9 mouse cellular contexts compared by ENCODE assay signal in the genomic region with DNA sequence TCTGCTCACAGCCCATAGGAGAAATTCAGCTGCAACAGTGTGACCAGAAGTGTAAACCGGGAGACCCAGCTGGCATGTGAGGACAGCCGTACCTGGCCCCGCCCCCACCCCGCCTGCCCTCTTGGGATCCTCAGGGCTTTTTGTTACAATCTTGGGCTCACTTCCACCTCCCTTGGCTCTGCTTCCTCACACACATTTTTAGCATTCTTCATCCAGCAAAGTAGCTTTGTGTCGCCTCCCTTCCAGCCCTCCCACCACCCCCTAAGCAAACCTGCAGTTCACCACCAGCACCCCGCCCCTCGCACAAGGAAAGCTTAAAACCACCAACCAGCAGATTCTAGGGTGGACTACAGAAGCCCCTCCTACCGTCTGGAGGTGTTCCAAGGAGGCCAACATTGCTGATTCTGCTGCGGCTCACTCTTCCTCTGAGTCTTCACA.
DNase-seq lines count a peak whose midpoint lies in the region; ATAC-seq lines count a peak whose summit lies in the region.
"Had no signal": no experiment of that assay in that cellular context is flagged by ENCODE, and none has a peak within 500 bp of the region (broad histone marks: within the 10 kb centered on the region; RNA-seq: fewer than 3 reads in every experiment).

No protein-coding gene starts in this region.

- no peak overlapping the region for H3K4me3 ChIP-seq in limb, embryonic 13.5 days
- no peak overlapping the region for H3K4me3 ChIP-seq in stomach, embryonic 16.5 days (replicated peaks; ENCODE audit: low read length)
- H3K4me3 ChIP-seq: erythroblast, embryonic 14.5 days had no signal

- no peak overlapping the region for H3K9ac ChIP-seq in limb, embryonic 13.5 days
- H3K9ac ChIP-seq in stomach, embryonic 16.5 days (ENCODE audit: low read length) = peak overlapping the region; percentile 27; the same call in 1 of the 2 replicates

- peak; percentile 29 for DNase-seq in embryo, embryonic 10.5 days (ENCODE audit: low spot score)
- DNase-seq in embryo, embryonic 10 days (ENCODE audit: low spot score) = no peak
- DNase-seq in Muller cell, postnatal 12 days (ENCODE audit: inconsistent ontology term) = peak; percentile 85
- no peak for DNase-seq in cerebellum, adult 8-10 months
- no peak for DNase-seq in right cerebral cortex, postnatal 25 days

- peak overlapping the region; percentile 76; the same call in 1 of the 2 replicates for H3K27ac ChIP-seq in limb, embryonic 13.5 days
- H3K27ac ChIP-seq in stomach, embryonic 16.5 days (ENCODE audit: low read length) = peak overlapping the region; percentile 56; the same call in 1 of the 2 replicates

- 13% methylated on average over 9 of the region's 9 CpGs for WGBS in limb, embryonic 13.5 days
- 19% methylated on average over 9 of the region's 9 CpGs for WGBS in stomach, embryonic 16.5 days

- no peaks in the 10 kb centered on the region for H3K27me3 ChIP-seq in limb, embryonic 13.5 days
- H3K27me3 ChIP-seq in stomach, embryonic 16.5 days (ENCODE audit: control insufficient read depth, insufficient read depth, low read length) = no peaks in the 10 kb centered on the region

- peaks cover 16% of the 10 kb centered on the region for H3K4me1 ChIP-seq in limb, embryonic 13.5 days
- H3K4me1 ChIP-seq in stomach, embryonic 16.5 days (ENCODE audit: control insufficient read depth, insufficient read depth, low read length) = peaks cover 5% of the 10 kb centered on the region; the same call in 1 of the 2 replicates

- no peaks in the 10 kb centered on the region for H3K9me3 ChIP-seq in limb, embryonic 13.5 days
- no peaks in the 10 kb centered on the region for H3K9me3 ChIP-seq in stomach, embryonic 16.5 days (replicated peaks; ENCODE audit: control insufficient read depth, low read length)

- no peaks in the 10 kb centered on the region for H3K36me3 ChIP-seq in limb, embryonic 13.5 days
- H3K36me3 ChIP-seq in stomach, embryonic 16.5 days (ENCODE audit: control insufficient read depth, insufficient read depth, low read length) = no peaks in the 10 kb centered on the region

- peak overlapping the region; percentile 46 for H3K4me2 ChIP-seq in limb, embryonic 13.5 days (replicated peaks)
- peak overlapping the region; percentile 30 for H3K4me2 ChIP-seq in stomach, embryonic 16.5 days (ENCODE audit: low read depth, low read length)

- peak; percentile 77 to 87 for ATAC-seq in hematopoietic stem cell, adult 5-6 weeks (replicated peaks in 1 of 2; ENCODE audit: insufficient read depth in 1 of 2, low FRiP score in 2 of 2, low TSS enrichment in 1 of 2, low read depth in 1 of 2, poor library complexity in 2 of 2, severe bottlenecking in 2 of 2)
- ATAC-seq in limb, embryonic 13.5 days (ENCODE audit: low FRiP score, low read depth) = peak; percentile 91
- ATAC-seq in stomach, embryonic 16.5 days (ENCODE audit: insufficient read depth, low FRiP score) = peak; percentile 65; the same call in 1 of the 2 replicates

Comparison
In these comparisons a context has a peak if more than half of its experiments do, and no peak if none do; other contexts are left out.
1. DNase-seq: peak in embryo, embryonic 10.5 days (single experiment) and Muller cell, postnatal 12 days (single experiment); none in embryo, embryonic 10 days (single experiment), cerebellum, adult 8-10 months (single experiment) and right cerebral cortex, postnatal 25 days (single experiment).
2. Peak in every context shown above with its lines, with median percentiles within 50 percentile points of each other: ATAC-seq.